In the genomic region with DNA sequence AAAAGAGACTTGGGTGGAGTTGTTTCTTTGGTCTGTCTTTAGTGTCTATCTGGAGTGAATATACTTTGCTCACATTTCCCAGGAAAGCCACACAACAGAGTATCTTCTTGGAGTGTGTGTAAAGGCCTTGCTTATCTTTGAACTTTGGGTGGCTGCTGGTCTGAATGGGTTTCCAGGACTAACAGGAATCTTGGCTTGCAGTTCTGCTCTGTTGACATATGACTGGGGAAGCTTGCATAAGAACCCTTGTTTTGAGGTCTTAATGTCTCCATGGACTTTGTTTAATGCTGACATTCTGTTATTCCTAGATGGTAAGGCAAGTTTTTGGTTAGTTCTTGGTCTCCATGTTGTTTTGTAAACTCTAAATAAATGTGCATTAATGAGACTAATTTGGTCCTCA, we compare ENCODE assay signal across 29 mouse cellular contexts. TPM values are rescaled to one million over a fixed set of nuclear protein-coding genes. Genes with fewer than 3 reads are reported as not detected.
DNase-seq lines count a peak whose midpoint lies in the region; ATAC-seq and TF ChIP-seq lines count a peak whose summit lies in the region.
"Had no signal": no experiment of that assay in that cellular context is flagged by ENCODE, and none has a peak within 500 bp of the region (broad histone marks: within the 10 kb centered on the region; RNA-seq: fewer than 3 reads in every experiment).

No protein-coding gene starts in this region.

- H3K4me3 ChIP-seq in heart, adult 2 months, result no peak overlapping the region
- no peak overlapping the region for H3K4me3 ChIP-seq in liver, adult 2 months (ENCODE audit: insufficient read depth, low read depth, low read length)
- H3K4me3 ChIP-seq in liver, embryonic 11.5 days (ENCODE audit: low read depth, low read length), result no peak overlapping the region
- H3K4me3 ChIP-seq: embryonic facial prominence, embryonic 13.5 days; embryonic facial prominence, embryonic 15.5 days; erythroblast, embryonic 14.5 days; forebrain, embryonic 10.5 days; forebrain, embryonic 12.5 days had no signal

- H3K27me3 ChIP-seq in heart, adult 2 months (ENCODE audit: control insufficient read depth, insufficient read depth, low read length), result no peaks in the 10 kb centered on the region
- H3K27me3 ChIP-seq in liver, adult 2 months (ENCODE audit: control insufficient read depth, insufficient read depth, low read length), result no peaks in the 10 kb centered on the region
- H3K27me3 ChIP-seq in liver, embryonic 11.5 days (replicated peaks; ENCODE audit: control insufficient read depth, insufficient read depth, low read length), result 0 out of 2 replicates have a peak, but pooled peaks cover 2% of the 10 kb centered on the region
- H3K27me3 ChIP-seq: embryonic facial prominence, embryonic 13.5 days; embryonic facial prominence, embryonic 15.5 days; forebrain, embryonic 12.5 days had no signal

- H3K27ac ChIP-seq in heart, adult 2 months, result no peak overlapping the region
- H3K27ac ChIP-seq in liver, adult 2 months (replicated peaks; ENCODE audit: insufficient read depth, low read depth, low read length), result peak overlapping the region; percentile 32; the same call in 1 of the 2 replicates
- H3K27ac ChIP-seq in liver, embryonic 11.5 days (ENCODE audit: low read depth, low read length), result no peak overlapping the region
- H3K27ac ChIP-seq: embryonic facial prominence, embryonic 13.5 days; embryonic facial prominence, embryonic 15.5 days; forebrain, embryonic 10.5 days; forebrain, embryonic 12.5 days had no signal

- DNase-seq in heart, adult 11 months, result peak; percentile 29
- DNase-seq in heart, adult 2 months, result no peak
- DNase-seq in liver, adult 2 months (ENCODE audit: extremely low read depth, low read depth, low spot score), result peak; percentile 92
- DNase-seq in liver, embryonic 11.5 days (ENCODE audit: low spot score), result no peak
- no peak for DNase-seq in kidney, postnatal 25 days
- DNase-seq: adrenal gland, adult 2 months; adrenal gland, postnatal 10 days; adrenal gland, postnatal 25 days; B cell, adult 2 months; cerebellum, adult 11 months; cerebellum, adult 18-20 months; cerebellum, adult 8-10 months; cerebellum, adult 9-11 months; cerebellum, postnatal 14 days; cerebellum, postnatal 36 days; embryo, embryonic 11 days had no signal

- H3K79me2 ChIP-seq in heart, adult 2 months (replicated peaks; ENCODE audit: control insufficient read depth, insufficient read depth, low read length), result no peaks in the 10 kb centered on the region
- H3K79me2 ChIP-seq in liver, adult 2 months (ENCODE audit: control insufficient read depth, insufficient read depth, low read length), result no peaks in the 10 kb centered on the region

- no peak overlapping the region for H3K9ac ChIP-seq in heart, adult 2 months (ENCODE audit: low read depth, low read length)
- no peak overlapping the region for H3K9ac ChIP-seq in liver, adult 2 months (ENCODE audit: low read depth, low read length)
- no peak overlapping the region for H3K9ac ChIP-seq in liver, embryonic 11.5 days (ENCODE audit: low read depth, low read length)
- H3K9ac ChIP-seq: embryonic facial prominence, embryonic 13.5 days; embryonic facial prominence, embryonic 15.5 days; forebrain, embryonic 12.5 days had no signal

- H3K9me3 ChIP-seq in liver, embryonic 11.5 days (ENCODE audit: control insufficient read depth, low read length), result no peaks in the 10 kb centered on the region
- H3K9me3 ChIP-seq: embryonic facial prominence, embryonic 15.5 days; forebrain, embryonic 10.5 days; forebrain, embryonic 12.5 days; G1E had no signal

- intact Hi-C loops in heart, adult 2 months (cut with DNase I), result no loop called here

- no peak for TF ChIP-seq EP300 in heart, adult 2 months (IDR thresholded peaks at IDR 0.05; ENCODE audit: insufficient read depth, low read depth, low read length)

- ATAC-seq in liver, embryonic 11.5 days (replicated peaks; ENCODE audit: low FRiP score), result no peak
- ATAC-seq: activated CD4-positive, CD25-positive, alpha-beta regulatory T cell, adult 4 months; CD4-positive, CD25-positive, alpha-beta regulatory T cell, adult 4 months; forebrain, embryonic 14.5 days; forebrain, embryonic 16.5 days; Patski had no signal

- TF ChIP-seq POLR2A in heart, adult 2 months (IDR thresholded peaks at IDR 0.05; ENCODE audit: insufficient read depth, low read depth, low read length), result no peak
- no peak for TF ChIP-seq POLR2A in liver, adult 2 months (IDR thresholded peaks at IDR 0.05; ENCODE audit: extremely low read depth, insufficient read depth, low read length)

- no peak for TF ChIP-seq CTCF in heart, adult 2 months (IDR thresholded peaks at IDR 0.05)
- no peak for TF ChIP-seq CTCF in liver, adult 2 months (IDR thresholded peaks at IDR 0.05; ENCODE audit: low read depth, low read length)

- H3K4me2 ChIP-seq in liver, embryonic 11.5 days, result no peak overlapping the region
- H3K4me2 ChIP-seq: embryonic facial prominence, embryonic 13.5 days; embryonic facial prominence, embryonic 15.5 days; forebrain, embryonic 12.5 days had no signal

- H3K36me3 ChIP-seq in heart, adult 2 months (ENCODE audit: control insufficient read depth, insufficient read depth, low read length), result no peaks in the 10 kb centered on the region
- no peaks in the 10 kb centered on the region for H3K36me3 ChIP-seq in liver, adult 2 months (ENCODE audit: control insufficient read depth, insufficient read depth, low read length)
- H3K36me3 ChIP-seq in liver, embryonic 11.5 days (ENCODE audit: control insufficient read depth, insufficient read depth, low read length), result no peaks in the 10 kb centered on the region
- H3K36me3 ChIP-seq: embryonic facial prominence, embryonic 13.5 days; embryonic facial prominence, embryonic 15.5 days; forebrain, embryonic 10.5 days; forebrain, embryonic 12.5 days; G1E had no signal

- H3K4me1 ChIP-seq in heart, adult 2 months (ENCODE audit: control insufficient read depth, insufficient read depth, low read length), result no peaks in the 10 kb centered on the region
- peaks cover 4% of the 10 kb centered on the region; the same call in 1 of the 2 replicates for H3K4me1 ChIP-seq in liver, adult 2 months (ENCODE audit: control insufficient read depth, insufficient read depth, low read length)
- no peaks in the 10 kb centered on the region for H3K4me1 ChIP-seq in liver, embryonic 11.5 days (replicated peaks; ENCODE audit: control insufficient read depth, insufficient read depth, low read length)
- H3K4me1 ChIP-seq: embryonic facial prominence, embryonic 13.5 days; embryonic facial prominence, embryonic 15.5 days; forebrain, embryonic 10.5 days; forebrain, embryonic 12.5 days had no signal

RNA-seq across cellular contexts. Expression of gene Slc5a1, which starts 33.9 kb away (rescaled TPM):
- total RNA-seq in heart, adult 2 months (2021), result under 1 TPM; 0.20 to 0.47 TPM
- 0.15 and 0.31 TPM in 2 replicates for polyA plus RNA-seq in heart, adult 2 months (2012; rRNA removed)
- total RNA-seq in liver, adult 2 months (2014; rRNA removed), result 0.34 and 0.55 TPM in 2 replicates
- polyA plus RNA-seq in liver, adult 2 months (2012; rRNA removed), result 0.22 and 0.36 TPM in 2 replicates
- polyA plus RNA-seq in liver, embryonic 11.5 days (2014; fragmentation: Nextera tagmentation; extraction: Ambion mirVana), result not detected in 2 replicates
- total RNA-seq: adrenal gland, adult 2 months; adrenal gland, postnatal 25 days; common myeloid progenitor, adult 5-6 weeks had no signal
- polyA plus RNA-seq: activated CD4-positive, CD25-positive, alpha-beta regulatory T cell, adult 4 months; adrenal gland, adult 2 months; CD4-positive, CD25-positive, alpha-beta regulatory T cell, adult 4 months; embryonic facial prominence, embryonic 11.5 days; erythroblast, embryonic 14.5 days; forebrain, embryonic 10.5 days; forebrain, embryonic 12.5 days; forebrain, embryonic 14.5 days; forebrain, embryonic 16.5 days; G1E had no signal

RNA-seq across cellular contexts. Expression of gene Ywhah, which starts 51.5 kb away (rescaled TPM):
- total RNA-seq in heart, adult 2 months (2021), result 100 to 1,000 TPM in 1 of 2 experiments, 10 to 100 TPM in 1; 75.4 to 106 TPM
- polyA plus RNA-seq in heart, adult 2 months (2012; rRNA removed), result 82.2 and 114 TPM in 2 replicates
- total RNA-seq in liver, adult 2 months (2014; rRNA removed), result 23.4 and 26.7 TPM in 2 replicates
- polyA plus RNA-seq in liver, adult 2 months (2012; rRNA removed), result 29.5 and 31.2 TPM in 2 replicates
- polyA plus RNA-seq in liver, embryonic 11.5 days (2014; fragmentation: Nextera tagmentation; extraction: Ambion mirVana), result 361 and 380 TPM in 2 replicates

Comparison
In these comparisons a context has a peak if more than half of its experiments do, and no peak if none do; other contexts are left out.
1. DNase-seq: peak in heart, adult 11 months (single experiment) and liver, adult 2 months (single experiment); none in heart, adult 2 months (0 of 2), liver, embryonic 11.5 days (single experiment) and kidney, postnatal 25 days (0 of 2).